Mouse (Mus musculus) lung, postnatal 0 days (tissue): ENCODE results near the gene Ubap2. TPM values are rescaled to one million over a fixed set of nuclear protein-coding genes. Genes with fewer than 3 reads are reported as not detected.

Experiments
- ATAC-seq: fragments of 200-750 bp; cut with Nextera tagmentation; 2 replicates; pipeline ENCODE4 v1.8.0; 2017; ENCODE audit warnings: moderate library complexity
- DNase-seq: peaks from one replicate; pipeline ENCODE4 v3.0.0-alpha.2; 2016; ENCODE audit warnings: low spot score
- H3K27ac ChIP-seq: fragments of 300-500 bp; sonication (generic); 2 replicates; pipeline ENCODE4 v1.5.1; 2014; ENCODE audit warnings: antibody characterized with exemption, mild to moderate bottlenecking, low read length, mixed read lengths
- H3K27me3 ChIP-seq: fragments of 300-500 bp; sonication (generic); replicated peaks from 2 replicates; pipeline ENCODE4 v1.6.1; 2014; ENCODE audit warnings: low read length, mixed read lengths; ENCODE audit not compliant: insufficient read depth
- H3K36me3 ChIP-seq: fragments of 300-500 bp; sonication (generic); 2 replicates; pipeline ENCODE4 v1.6.1; 2014; ENCODE audit warnings: low read length, mixed read lengths; ENCODE audit not compliant: insufficient read depth
- H3K4me1 ChIP-seq: fragments of 300-500 bp; sonication (generic); 2 replicates; pipeline ENCODE4 v1.6.1; 2014; ENCODE audit warnings: antibody characterized with exemption, low read depth, low read length, mixed read lengths; ENCODE audit not compliant: insufficient read depth
- H3K4me2 ChIP-seq: fragments of 300-500 bp; sonication (generic); replicated peaks from 2 replicates; pipeline ENCODE4 v1.6.1; 2014; ENCODE audit warnings: low read depth, mild to moderate bottlenecking, low read length, moderate library complexity, mixed read lengths
- H3K4me3 ChIP-seq: fragments of 300-500 bp; sonication (generic); 2 replicates; pipeline ENCODE4 v1.5.1; 2014; ENCODE audit warnings: low read depth, low read length
- H3K9ac ChIP-seq: fragments of 300-500 bp; sonication (generic); replicated peaks from 2 replicates; pipeline ENCODE4 v1.6.1; 2014; ENCODE audit warnings: low read depth, mild to moderate bottlenecking
- H3K9me3 ChIP-seq: fragments of 300-500 bp; sonication (generic); 2 replicates; pipeline ENCODE4 v1.6.1; 2016; ENCODE audit warnings: low read length, mixed read lengths
- CTCF ChIP-seq: IDR thresholded peaks from 2 replicates; pipeline ENCODE4 v1.5.1; 2016; ENCODE audit warnings: antibody characterized with exemption, mild to moderate bottlenecking
- EP300 ChIP-seq: IDR thresholded peaks from 2 replicates; pipeline ENCODE4 v1.6.1; 2016; ENCODE audit warnings: antibody characterized with exemption, mild to moderate bottlenecking, control low read depth
- WGBS: fragments of 180-500 bp; shearing (Covaris S2); extraction: QIAGEN DNeasy Blood & Tissue Kit; methylation state at CpG from one replicate; pipeline ENCODE4 v1.1.7; 2014; 5-methylcytosine and 5-hydroxymethylcytosine counted together
- polyA plus RNA-seq: library from polyadenylated mRNA; unstranded; fragments of >200 nt; fragmentation: Nextera tagmentation; extraction: Ambion mirVana; gene quantifications from 2 replicates; pipeline ENCODE4 v1.2.1, GENCODE M21; 2015

The Ubap2 gene
- polyA plus RNA-seq, 1 experiment from 2014 or later: 18.2 TPM

- no peak for ATAC-seq
- H3K4me3 ChIP-seq: no peak overlapping the region
- H3K27ac ChIP-seq: no peak overlapping the region
- H3K9ac ChIP-seq: no peak overlapping the region
- no peaks in the 10 kb centered on the region for H3K4me1 ChIP-seq
- TF ChIP-seq CTCF: no peak
- TF ChIP-seq EP300: no peak
- no peak overlapping the region for H3K4me2 ChIP-seq
- H3K36me3 ChIP-seq: no peaks in the 10 kb centered on the region
- H3K9me3 ChIP-seq: no peaks in the 10 kb centered on the region
- 91% methylated on average over 7 of the region's 7 CpGs for WGBS
- no peak for DNase-seq
- H3K27me3 ChIP-seq: no peaks in the 10 kb centered on the region
Measured at GRCm38 (mm10) chr4:41151186-41151585, 123.8 kb downstream of the Ubap2 start.

GRCm38 (mm10) chr4:41149891-41150290, 125.1 kb downstream of the Ubap2 start:
- no peak for TF ChIP-seq EP300
- WGBS: 74% methylated on average over 3 of the region's 3 CpGs
- H3K36me3 ChIP-seq: no peaks in the 10 kb centered on the region
- no peak overlapping the region for H3K27ac ChIP-seq
- no peak for ATAC-seq
- H3K4me1 ChIP-seq: no peaks in the 10 kb centered on the region
- DNase-seq: no peak
- no peaks in the 10 kb centered on the region for H3K9me3 ChIP-seq
- no peak overlapping the region for H3K4me2 ChIP-seq
- no peak overlapping the region for H3K9ac ChIP-seq
- no peak overlapping the region for H3K4me3 ChIP-seq
- no peaks in the 10 kb centered on the region for H3K27me3 ChIP-seq

Other genes starting within 250 kb of the Ubap2 start
- 0.10 and 0.24 TPM in 2 replicates for gene Aqp7, start 227.0 kb downstream of the Ubap2 start, polyA plus RNA-seq
- gene Aqp3, start 177.0 kb downstream of the Ubap2 start, polyA plus RNA-seq: 8.7 and 15.3 TPM in 2 replicates
- 5.3 and 6.9 TPM in 2 replicates for gene Nol6, start 150.7 kb downstream of the Ubap2 start, polyA plus RNA-seq
- gene Ube2r2, start 139.4 kb downstream of the Ubap2 start, polyA plus RNA-seq: 77.9 and 81.6 TPM in 2 replicates
- 41.3 and 48.1 TPM in 2 replicates for gene Dcaf12, start 39.7 kb upstream of the Ubap2 start, polyA plus RNA-seq
- gene Ubap1, start 73.9 kb upstream of the Ubap2 start, polyA plus RNA-seq: 41.9 and 44.1 TPM in 2 replicates
- gene Kif24, start 189.7 kb upstream of the Ubap2 start, polyA plus RNA-seq: 1.1 and 1.3 TPM in 2 replicates
- gene Nudt2, start 190.0 kb upstream of the Ubap2 start, polyA plus RNA-seq: 23.7 and 28.5 TPM in 2 replicates
- 5.0 and 5.5 TPM in 2 replicates for gene AI464131, start 227.9 kb upstream of the Ubap2 start, polyA plus RNA-seq
- gene 1110017D15Rik, start 242.2 kb upstream of the Ubap2 start, polyA plus RNA-seq: 37.3 and 41.4 TPM in 2 replicates